Mouse (Mus musculus): ENCODE measurements around the gene Adk.

Gene Adk

DNA sequence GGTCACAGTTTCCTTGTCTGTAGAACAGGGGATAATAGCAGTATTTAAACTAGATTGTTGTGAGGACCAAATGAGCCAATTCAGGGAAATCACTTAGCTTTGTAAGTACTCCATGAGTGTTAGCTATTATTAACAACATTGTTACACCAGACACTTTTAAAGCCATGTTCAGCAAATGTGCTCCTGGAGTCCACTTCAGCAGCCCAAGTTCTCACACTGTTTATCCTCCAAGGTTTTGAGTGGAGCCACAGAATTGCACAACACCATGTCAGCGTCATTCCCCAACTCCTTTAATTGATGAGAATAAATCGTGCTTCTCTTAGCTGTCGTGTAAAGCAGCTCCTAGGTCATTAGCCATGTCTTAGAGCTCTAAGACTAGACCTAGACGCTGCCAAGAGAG lies 437.8 kb downstream of the Adk start:
- no peak for DNase-seq

All from kidney, postnatal 10 days (tissue).